Mouse (Mus musculus) stomach, postnatal 0 days (tissue): ENCODE data around the gene Gm11060. TPM values are rescaled to one million over a fixed set of nuclear protein-coding genes. Genes with fewer than 3 reads are reported as not detected.
A peak's percentile ranks its signal among the peaks of the same experiment; 100 is the strongest.

Experiments
- ATAC-seq: fragments of 200-750 bp; cut with Nextera tagmentation; 2 replicates; pipeline ENCODE4 v1.8.0; 2017; ENCODE audit not compliant: low FRiP score, low TSS enrichment
- DNase-seq: peaks from one replicate; pipeline ENCODE4 v3.0.0-alpha.2; 2016; ENCODE audit warnings: low spot score
- H3K27ac ChIP-seq: fragments of 300-500 bp; sonication (generic); replicated peaks from 2 replicates; pipeline ENCODE4 v1.5.1; 2014; ENCODE audit warnings: mild to moderate bottlenecking, control low read depth
- H3K27me3 ChIP-seq: fragments of 300-500 bp; sonication (generic); 2 replicates; pipeline ENCODE4 v1.6.1; 2014; ENCODE audit warnings: low read length; ENCODE audit not compliant: control insufficient read depth, insufficient read depth
- H3K36me3 ChIP-seq: fragments of 300-500 bp; sonication (generic); 2 replicates; pipeline ENCODE4 v1.6.1; 2014; ENCODE audit warnings: low read length, mixed read lengths; ENCODE audit not compliant: control insufficient read depth, insufficient read depth
- H3K4me1 ChIP-seq: fragments of 300-500 bp; sonication (generic); replicated peaks from 2 replicates; pipeline ENCODE4 v1.6.1; 2014; ENCODE audit warnings: antibody characterized with exemption; ENCODE audit not compliant: control insufficient read depth, insufficient read depth
- H3K4me2 ChIP-seq: fragments of 300-500 bp; sonication (generic); replicated peaks from 2 replicates; pipeline ENCODE4 v1.6.1; 2014; ENCODE audit warnings: low read depth, mild to moderate bottlenecking, control low read depth, moderate library complexity
- H3K4me3 ChIP-seq: fragments of 300-500 bp; sonication (generic); 2 replicates; pipeline ENCODE4 v1.5.1; 2014; ENCODE audit warnings: low read depth, low read length, control low read depth
- H3K9ac ChIP-seq: fragments of 300-500 bp; sonication (generic); 2 replicates; pipeline ENCODE4 v1.6.1; 2014; ENCODE audit warnings: mild to moderate bottlenecking, low read length, control low read depth, mixed read lengths
- H3K9me3 ChIP-seq: fragments of 300-500 bp; sonication (generic); 2 replicates; pipeline ENCODE4 v1.6.1; 2016; ENCODE audit warnings: low read length; ENCODE audit not compliant: control insufficient read depth
- CTCF ChIP-seq: IDR thresholded peaks from 2 replicates; pipeline ENCODE4 v1.5.1; 2016; ENCODE audit warnings: antibody characterized with exemption, low read depth, mild to moderate bottlenecking, moderate library complexity
- EP300 ChIP-seq: optimal IDR thresholded peaks from 2 replicates; pipeline ENCODE3; 2016; ENCODE audit warnings: antibody characterized with exemption
- WGBS: fragments of 180-500 bp; shearing (Covaris S2); extraction: QIAGEN DNeasy Blood & Tissue Kit; methylation state at CpG from one replicate; pipeline ENCODE4 v1.1.7; 2014; 5-methylcytosine and 5-hydroxymethylcytosine counted together
- polyA plus RNA-seq: library from polyadenylated mRNA; unstranded; fragments of >200 nt; fragmentation: Nextera tagmentation; extraction: Ambion mirVana; gene quantifications from 2 replicates; pipeline ENCODE4 v1.2.1, GENCODE M21; 2015

The Gm11060 gene
- polyA plus RNA-seq, 1 experiment from 2014 or later, result not detected

DNA sequence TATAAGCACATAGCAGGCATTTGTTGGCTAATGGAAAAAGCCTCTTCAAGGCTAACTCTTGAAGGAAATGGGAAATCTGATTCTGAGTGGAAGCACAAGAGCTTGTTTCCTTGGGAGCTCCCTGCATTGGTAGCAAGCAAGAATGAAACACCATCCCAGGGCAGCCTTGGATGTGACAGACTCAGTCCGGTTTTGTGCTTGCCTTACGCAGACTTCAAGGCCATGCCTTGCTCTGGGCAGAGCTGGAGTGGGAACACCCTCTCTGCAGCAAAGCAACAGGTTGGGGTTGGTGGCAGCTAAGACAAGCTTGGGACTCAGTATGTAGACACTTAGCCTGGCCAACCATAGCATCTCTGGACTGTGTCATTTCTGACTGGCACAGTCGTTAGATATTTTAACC is 5.7 kb upstream of the Gm11060 start:
- H3K9me3 ChIP-seq, result no peaks in the 10 kb centered on the region
- 91% methylated on average over 3 of the region's 3 CpGs for WGBS
- no peak overlapping the region for H3K4me3 ChIP-seq
- no peak for DNase-seq
- no peak overlapping the region for H3K9ac ChIP-seq
- TF ChIP-seq EP300 (no peak), CTCF (no peak)
- no peak for ATAC-seq
- H3K4me1 ChIP-seq, result no peaks in the 10 kb centered on the region
- H3K27ac ChIP-seq, result no peak overlapping the region
- H3K36me3 ChIP-seq, result no peaks in the 10 kb centered on the region
- H3K27me3 ChIP-seq, result no peaks in the 10 kb centered on the region
- H3K4me2 ChIP-seq, result no peak overlapping the region

DNA sequence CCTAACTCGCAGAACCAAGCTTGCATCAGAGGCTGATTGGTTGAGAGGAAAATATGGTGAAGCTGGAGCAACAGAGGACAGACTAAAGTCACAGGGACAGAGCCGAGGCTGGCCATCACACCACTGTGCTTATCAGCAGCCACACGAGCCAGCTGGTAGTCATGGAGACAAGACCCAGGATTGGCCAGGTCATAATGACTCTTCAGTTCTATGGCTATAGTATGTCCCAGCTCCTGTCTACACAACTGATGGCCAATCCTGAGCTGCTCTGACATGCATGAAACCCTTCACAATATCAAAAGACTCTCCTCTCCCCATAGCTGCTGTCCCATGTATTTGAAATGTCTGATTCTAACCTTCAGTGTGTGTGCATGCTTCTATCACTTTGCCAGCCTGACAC is 3.8 kb upstream of the Gm11060 start:
- H3K4me2 ChIP-seq, result no peak overlapping the region
- no peaks in the 10 kb centered on the region for H3K9me3 ChIP-seq
- H3K9ac ChIP-seq, result no peak overlapping the region
- H3K27ac ChIP-seq, result no peak overlapping the region
- ATAC-seq (no peak), DNase-seq (no peak)
- H3K4me1 ChIP-seq, result no peaks in the 10 kb centered on the region
- 69% methylated on average over 3 of the region's 3 CpGs for WGBS
- H3K27me3 ChIP-seq, result no peaks in the 10 kb centered on the region
- no peaks in the 10 kb centered on the region for H3K36me3 ChIP-seq
- H3K4me3 ChIP-seq, result no peak overlapping the region
- TF ChIP-seq EP300 (no peak), CTCF (no peak)

DNA sequence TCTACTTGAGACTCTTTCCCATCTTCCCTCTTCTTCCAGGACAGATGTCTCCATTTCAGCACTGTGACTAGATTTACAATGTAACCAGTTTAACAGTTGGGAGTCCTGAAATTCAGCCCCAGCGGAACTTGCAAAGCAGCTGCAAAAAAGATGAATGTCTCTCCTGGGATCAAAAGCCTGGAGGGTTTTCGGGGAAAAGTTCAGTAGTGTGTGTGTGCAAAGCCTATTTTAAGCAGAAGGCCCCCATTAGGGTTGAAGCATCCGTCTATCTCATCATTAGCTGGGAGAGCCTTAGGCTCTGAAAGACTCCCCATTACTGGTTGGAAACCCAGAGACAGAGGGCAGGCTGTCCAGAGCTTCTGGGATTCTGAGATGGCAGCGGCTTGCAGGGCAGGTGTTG is 2.7 kb upstream of the Gm11060 start:
- H3K9ac ChIP-seq, result no peak overlapping the region
- H3K4me2 ChIP-seq, result no peak overlapping the region
- DNase-seq, result no peak
- no peak overlapping the region for H3K27ac ChIP-seq
- H3K36me3 ChIP-seq, result no peaks in the 10 kb centered on the region
- TF ChIP-seq CTCF (no peak), EP300 (no peak)
- no peaks in the 10 kb centered on the region for H3K9me3 ChIP-seq
- H3K4me3 ChIP-seq, result no peak overlapping the region
- H3K4me1 ChIP-seq, result no peaks in the 10 kb centered on the region
- 51% methylated on average over 4 of the region's 4 CpGs for WGBS
- no peaks in the 10 kb centered on the region for H3K27me3 ChIP-seq
- ATAC-seq, result no peak

DNA sequence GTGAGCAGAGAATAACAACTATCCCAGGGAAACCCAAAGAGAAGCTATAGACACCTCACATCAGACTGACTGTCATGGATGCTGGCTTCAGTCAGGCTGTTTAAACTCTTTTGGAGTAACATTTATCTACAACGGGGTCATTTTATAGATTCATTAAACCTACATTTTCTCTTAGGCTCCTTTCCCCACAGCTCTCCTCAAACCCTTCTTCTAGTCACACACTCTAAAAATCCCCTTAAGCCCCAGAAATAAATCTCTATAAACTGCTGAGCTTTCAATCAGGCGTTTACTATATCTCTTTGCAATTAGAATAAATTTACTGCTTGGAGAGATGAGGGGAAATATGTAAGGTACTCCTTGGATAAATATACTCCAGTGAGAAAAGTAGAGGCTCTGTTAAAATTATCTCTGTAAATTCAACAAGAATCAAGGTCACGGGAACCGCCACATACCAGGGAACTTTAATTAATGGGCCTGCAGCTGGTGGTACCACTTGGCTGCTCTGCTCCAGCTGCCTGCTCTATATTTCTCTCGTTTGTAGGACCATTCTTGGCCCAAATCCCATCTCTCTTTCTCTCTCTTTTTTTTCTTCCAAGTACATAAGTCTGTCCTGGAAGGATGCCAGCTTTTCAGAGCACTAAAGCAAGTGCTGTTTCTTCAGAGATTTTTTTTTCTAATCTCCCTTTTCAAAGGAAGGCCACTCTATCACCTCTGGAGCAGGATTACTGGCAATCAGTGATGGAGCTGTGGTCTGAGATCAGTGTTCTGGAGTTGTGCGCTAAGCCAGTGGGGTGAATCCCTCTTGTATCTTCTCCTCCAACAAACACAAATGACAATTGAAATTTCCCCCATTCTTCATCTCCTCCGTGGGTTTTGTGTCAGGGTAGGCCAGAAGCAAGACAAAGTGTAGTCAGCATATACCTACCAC is 2.0 kb upstream of the Gm11060 start:
- no peak for DNase-seq
- Histone ChIP-seq H3K4me3 (no peak overlapping the region), H3K27ac (no peak overlapping the region), H3K4me2 (no peak overlapping the region), H3K36me3 (no peaks in the 10 kb centered on the region), H3K9ac (no peak overlapping the region), H3K4me1 (no peaks in the 10 kb centered on the region), H3K9me3 (no peaks in the 10 kb centered on the region), H3K27me3 (no peaks in the 10 kb centered on the region)
- no peak for TF ChIP-seq CTCF
- no peak for TF ChIP-seq EP300
- ATAC-seq, result no peak
- 17% methylated on average over 7 of the region's 7 CpGs for WGBS

DNA sequence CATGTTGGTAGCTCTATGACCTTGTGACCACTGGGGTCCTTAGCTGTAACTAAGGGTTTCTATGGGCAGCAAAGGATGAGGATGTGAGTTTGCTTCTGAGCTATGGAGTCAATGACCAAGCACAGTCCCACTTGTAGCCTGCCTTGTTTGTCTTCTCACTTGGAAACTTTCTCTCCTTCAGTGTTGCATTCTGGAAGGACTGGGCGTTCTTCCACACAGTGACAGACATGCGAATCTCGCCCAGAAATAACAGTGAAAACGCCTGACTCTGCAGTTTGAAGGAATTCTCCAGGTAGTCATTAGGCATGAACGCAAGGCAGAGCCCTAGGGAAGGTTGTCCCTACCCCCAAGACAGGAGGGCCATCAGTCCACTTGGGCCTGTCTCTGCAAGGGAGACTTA is 827 bp upstream of the Gm11060 start:
- Histone ChIP-seq H3K27me3 (no peaks in the 10 kb centered on the region), H3K27ac (no peak overlapping the region), H3K36me3 (no peaks in the 10 kb centered on the region), H3K4me1 (no peaks in the 10 kb centered on the region), H3K4me3 (no peak overlapping the region), H3K4me2 (no peak overlapping the region), H3K9me3 (no peaks in the 10 kb centered on the region), H3K9ac (no peak overlapping the region)
- TF ChIP-seq CTCF (no peak), EP300 (no peak)
- ATAC-seq (no peak), DNase-seq (no peak)
- WGBS, result 66% methylated on average over 5 of the region's 5 CpGs

DNA sequence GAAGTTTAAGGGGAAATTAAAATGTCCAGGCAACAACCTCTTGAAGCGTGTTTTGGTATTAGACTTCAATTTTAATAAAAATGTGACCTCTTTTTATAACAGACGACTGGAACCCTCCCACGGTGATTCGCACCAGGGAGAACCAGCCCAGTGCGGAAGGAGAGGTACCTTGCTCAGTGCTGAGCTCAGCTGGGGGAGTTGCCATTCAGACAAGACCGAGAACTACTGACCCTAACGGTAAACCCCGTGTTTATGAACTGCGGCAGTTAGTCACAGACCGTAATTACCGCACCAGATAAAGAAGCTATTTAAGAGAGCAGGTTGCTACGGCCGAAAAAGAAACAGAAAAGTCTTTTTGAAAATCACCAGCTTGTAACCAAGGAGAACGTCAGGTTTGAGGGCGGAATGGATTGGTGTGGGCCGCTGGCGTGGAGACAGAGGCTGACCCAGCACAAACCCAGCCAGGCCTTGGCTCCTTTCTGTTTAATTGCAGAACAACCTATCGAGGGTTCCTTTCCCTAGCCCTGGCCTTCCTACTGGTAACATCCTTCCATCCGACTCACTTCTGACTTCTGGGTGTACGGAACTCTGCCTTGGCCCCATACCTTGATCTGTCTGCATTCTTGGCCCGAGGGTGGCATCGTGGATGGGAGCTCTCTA is 5.6 kb downstream of the Gm11060 start:
- H3K27ac ChIP-seq, result no peak overlapping the region
- H3K9me3 ChIP-seq, result no peaks in the 10 kb centered on the region
- H3K36me3 ChIP-seq, result no peaks in the 10 kb centered on the region
- WGBS, result 88% methylated on average over 22 of the region's 22 CpGs
- TF ChIP-seq EP300, result no peak
- no peak for TF ChIP-seq CTCF
- H3K9ac ChIP-seq, result no peak overlapping the region
- no peak overlapping the region for H3K4me2 ChIP-seq
- no peak for ATAC-seq
- DNase-seq, result peak; percentile 19
- H3K27me3 ChIP-seq, result no peaks in the 10 kb centered on the region
- H3K4me3 ChIP-seq, result no peak overlapping the region
- H3K4me1 ChIP-seq, result no peaks in the 10 kb centered on the region
